Mouse (Mus musculus) liver, adult (tissue): ENCODE measurements around the gene Stk17b.

Source experiments
- GATA4 ChIP-seq: IDR thresholded peaks from 2 replicates; pipeline ENCODE4 v1.6.1; 2014; ENCODE audit warnings: mild to moderate bottlenecking, low read length; ENCODE audit not compliant: insufficient replicate concordance

Stk17b gene

GRCm38 (mm10) chr1:53784721-53785418 is at the start of gene Stk17b:
Gene Stk17b (minus strand): TSS chr1:53785224.
- no peak for TF ChIP-seq GATA4

GRCm38 (mm10) chr1:53830286-53830685 is 45.3 kb upstream of the Stk17b start:
- TF ChIP-seq GATA4 = no peak

DNA sequence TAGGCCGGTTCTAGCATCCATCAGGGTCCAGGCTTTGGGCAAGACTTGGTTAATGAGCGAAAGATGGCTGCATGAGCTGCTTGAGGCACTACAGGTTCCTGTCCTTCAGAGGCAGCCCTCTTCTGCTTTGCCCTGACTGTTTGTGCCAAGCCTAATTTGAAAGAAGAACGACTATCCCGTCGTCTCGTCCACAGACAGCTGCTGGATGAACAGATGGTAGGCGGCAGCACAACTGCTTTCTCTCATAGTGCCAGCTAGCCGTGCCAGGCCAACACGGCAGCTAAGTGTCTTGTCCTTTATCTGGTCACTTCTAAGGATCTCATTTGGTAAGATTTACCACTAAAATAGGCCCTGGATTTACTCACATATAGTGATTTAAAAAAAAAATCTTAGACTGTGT is 44.1 kb upstream of the Stk17b start:
- TF ChIP-seq GATA4 = no peak

- no peak for TF ChIP-seq GATA4
Observed at GRCm38 (mm10) chr1:53824446-53825337, 39.7 kb upstream of the Stk17b start.

- no peak for TF ChIP-seq GATA4
Observed at GRCm38 (mm10) chr1:53823687-53824445, 38.8 kb upstream of the Stk17b start.

GRCm38 (mm10) chr1:53821983-53822382 is 37.0 kb upstream of the Stk17b start:
- TF ChIP-seq GATA4 = no peak

- TF ChIP-seq GATA4 = no peak
Observed at GRCm38 (mm10) chr1:53820041-53820632, 35.1 kb upstream of the Stk17b start.

GRCm38 (mm10) chr1:53818072-53818862 is 33.2 kb upstream of the Stk17b start:
- no peak for TF ChIP-seq GATA4

DNA sequence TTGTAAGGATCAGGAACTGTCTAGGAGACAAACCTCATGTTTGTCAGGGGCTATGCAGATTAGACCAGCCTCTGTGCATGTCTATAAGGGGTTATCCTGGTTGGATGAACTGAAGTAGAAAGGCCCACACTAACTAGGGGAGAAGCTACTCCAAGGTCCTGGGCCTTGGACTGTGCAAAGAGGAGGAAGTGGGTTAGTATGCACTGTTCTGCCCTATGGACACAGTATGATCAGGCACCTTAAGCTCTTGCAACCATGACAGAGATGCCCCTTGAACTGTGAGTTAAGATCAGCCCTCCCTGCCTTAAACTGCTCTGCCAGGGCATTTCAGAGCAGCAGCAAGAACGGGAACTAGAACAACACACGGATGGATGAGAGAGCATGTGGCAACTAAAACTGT is 31.3 kb upstream of the Stk17b start:
- no peak for TF ChIP-seq GATA4

DNA sequence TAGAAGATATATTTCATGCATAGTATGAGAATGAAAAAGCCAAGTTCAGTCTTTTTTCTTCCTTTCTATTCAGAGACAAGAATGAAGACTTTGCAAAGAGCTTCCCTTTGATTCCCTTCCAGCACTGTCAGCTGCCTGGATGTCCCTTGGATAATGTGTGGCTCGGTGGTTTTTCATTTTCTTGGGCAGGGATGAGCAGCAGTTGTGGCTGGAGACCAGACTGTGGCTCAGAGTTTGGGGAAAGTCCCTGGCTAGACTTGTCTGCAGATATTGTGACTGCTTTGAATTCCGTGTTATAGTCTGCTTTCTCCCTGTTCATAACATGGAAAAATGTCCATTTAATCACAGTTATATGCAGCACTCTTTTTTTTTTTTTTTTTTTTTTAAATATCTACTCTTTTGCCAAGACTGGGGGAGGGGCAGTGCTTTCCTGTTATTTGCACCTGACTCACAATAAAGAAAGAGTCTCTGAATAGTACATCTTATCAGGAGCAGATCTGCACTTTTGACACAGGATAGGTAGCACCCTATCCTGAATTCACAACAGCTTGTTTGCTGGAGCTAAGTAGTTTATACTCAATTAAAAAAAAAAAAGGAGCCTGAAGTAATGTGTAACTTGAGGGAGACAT is 29.2 kb upstream of the Stk17b start:
- TF ChIP-seq GATA4 = no peak

DNA sequence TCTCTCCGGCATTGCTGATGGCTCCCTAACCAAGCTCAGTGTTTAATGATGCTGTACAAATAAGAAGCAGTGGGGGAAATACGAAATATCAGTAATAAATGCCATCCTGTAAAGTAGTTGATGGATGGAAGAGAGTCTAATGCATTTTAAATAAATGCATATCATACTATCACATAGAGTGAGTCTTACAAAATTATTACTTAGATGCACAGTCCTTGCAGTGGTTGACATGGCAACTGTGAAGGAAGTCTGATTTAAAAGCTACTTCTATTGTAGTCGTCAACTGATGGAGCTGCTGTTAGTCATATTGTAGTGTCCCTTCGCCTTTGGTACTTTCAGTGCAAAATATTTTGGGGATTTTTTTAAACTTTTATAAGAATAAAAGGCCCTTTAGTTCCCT is 26.9 kb upstream of the Stk17b start:
- no peak for TF ChIP-seq GATA4

DNA sequence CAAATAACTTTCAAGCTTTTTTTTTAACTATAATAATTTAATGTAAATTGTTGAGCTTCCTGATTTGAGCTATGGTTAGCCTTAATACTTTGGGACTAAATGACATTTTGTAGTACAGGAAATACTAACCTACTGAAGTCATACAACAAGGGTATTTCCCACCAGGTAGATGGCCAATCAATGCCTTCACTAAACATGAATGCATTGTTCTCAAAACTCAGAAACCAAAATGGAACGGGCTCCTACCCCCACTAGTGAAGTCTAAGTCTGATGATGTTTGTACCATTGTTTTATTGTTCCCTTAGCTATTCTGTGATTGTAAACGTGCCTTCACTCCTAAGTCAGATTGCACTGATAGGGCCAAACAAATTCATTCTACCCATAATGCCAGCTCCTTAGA is 23.2 kb upstream of the Stk17b start:
- no peak for TF ChIP-seq GATA4

GRCm38 (mm10) chr1:53797811-53798210 is 12.8 kb upstream of the Stk17b start:
- TF ChIP-seq GATA4 = no peak

DNA sequence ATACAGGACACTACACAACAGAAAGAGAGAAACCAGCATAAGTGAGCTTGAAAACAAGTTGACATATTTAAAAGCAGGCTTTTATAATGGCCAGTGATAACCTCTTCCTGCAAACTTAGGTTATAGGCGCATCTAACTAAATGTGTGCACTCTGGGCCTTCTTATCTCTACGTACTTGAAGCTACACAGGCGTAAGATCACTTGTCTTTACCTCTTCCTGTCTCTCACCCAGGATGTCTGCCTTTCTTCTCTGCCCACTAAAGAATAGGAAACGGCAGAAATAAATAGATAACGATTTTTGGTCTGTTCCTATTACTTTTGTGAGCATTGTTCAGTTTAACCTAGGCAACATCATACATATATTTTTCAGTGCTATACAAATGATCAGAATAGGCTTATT is 12.1 kb upstream of the Stk17b start:
- no peak for TF ChIP-seq GATA4
